Mouse (Mus musculus): ENCODE data around the gene Zhx3. TPM values are rescaled to one million over a fixed set of nuclear protein-coding genes. Genes with fewer than 3 reads are reported as not detected.

Zhx3 gene
- polyA plus RNA-seq, 1 experiment = 1.1 TPM

DNA sequence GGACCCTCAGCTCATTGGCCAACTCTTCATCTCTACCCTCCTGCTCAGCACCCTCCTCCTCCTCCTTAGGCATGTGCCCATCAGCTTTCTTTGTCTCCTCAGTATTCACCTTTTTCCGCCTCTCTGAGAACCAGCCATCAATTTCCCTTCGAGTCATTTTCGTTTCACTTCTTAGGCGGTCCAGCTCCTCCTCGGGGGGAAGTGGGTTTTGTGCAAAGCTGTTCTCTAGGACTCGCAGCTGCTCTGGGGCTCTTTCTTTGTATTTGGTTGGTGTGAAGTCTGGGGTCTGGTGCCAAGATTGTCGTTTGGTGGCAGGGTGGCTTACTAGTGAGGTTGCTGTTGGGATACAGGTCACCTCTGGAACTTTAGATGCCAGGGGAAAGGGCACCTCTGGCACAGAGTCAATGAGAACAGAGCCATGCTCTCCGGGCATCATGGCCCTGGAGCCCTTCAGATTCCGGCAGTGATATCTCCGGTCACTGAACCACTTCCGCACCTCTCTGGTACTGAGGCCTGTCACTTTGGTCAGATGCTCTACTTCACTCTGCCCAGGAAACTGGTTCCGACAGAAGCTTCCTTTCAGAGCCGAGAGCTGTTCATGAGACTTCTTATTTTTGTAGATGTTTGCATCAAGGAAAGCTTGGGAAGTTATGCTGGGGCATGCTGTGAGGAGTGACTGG, 92.5 kb downstream of the Zhx3 start:
- Histone ChIP-seq H3K9ac (ENCODE audit: low read depth, poor library complexity, severe bottlenecking) (no peak overlapping the region), H3K4me1 (ENCODE audit: control insufficient read depth, insufficient read depth, low read length) (no peaks in the 10 kb centered on the region)
- TF ChIP-seq EP300 (IDR thresholded peaks at IDR 0.05; ENCODE audit: insufficient read depth, low read depth, low read length) (no peak), POLR2A (IDR thresholded peaks at IDR 0.05; ENCODE audit: insufficient read depth, low read length) (no peak), CTCF (IDR thresholded peaks at IDR 0.05; ENCODE audit: low read depth, low read length) (no peak)

DNA sequence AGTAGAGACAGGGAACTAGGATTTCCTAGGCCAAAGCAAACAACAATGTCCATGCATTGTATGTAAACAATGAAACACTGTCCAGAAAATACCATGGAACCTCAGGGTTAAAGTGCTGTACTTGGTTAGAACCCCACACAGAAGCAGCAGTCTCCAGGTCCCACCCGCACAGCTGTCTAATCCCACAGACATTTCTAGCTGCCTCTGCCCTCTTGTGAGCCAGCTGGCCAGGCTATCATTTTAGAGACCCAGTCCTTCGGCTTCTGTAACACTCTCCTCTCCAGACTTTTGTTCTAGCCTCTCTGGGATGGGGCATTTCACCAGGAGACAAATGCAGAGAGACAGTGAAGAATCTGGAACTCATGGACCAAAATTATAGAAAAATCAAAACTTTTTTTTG, 94.8 kb downstream of the Zhx3 start:
- Histone ChIP-seq H3K27ac (ENCODE audit: insufficient read depth, low read length) (no peak overlapping the region), H3K4me1 (ENCODE audit: control insufficient read depth, insufficient read depth, low read length) (no peaks in the 10 kb centered on the region), H3K9ac (ENCODE audit: low read depth, poor library complexity, severe bottlenecking) (no peak overlapping the region), H3K4me3 (ENCODE audit: low read depth, low read length) (no peak overlapping the region), H3K9me3 (replicated peaks; ENCODE audit: control insufficient read depth, insufficient read depth, low read length, poor library complexity, severe bottlenecking) (peaks cover 3% of the 10 kb centered on the region; the same call in 1 of the 2 replicates), H3K27me3 (ENCODE audit: control insufficient read depth, insufficient read depth, low read length, poor library complexity, severe bottlenecking) (no peaks in the 10 kb centered on the region), H3K36me3 (ENCODE audit: control insufficient read depth, insufficient read depth, low read length, poor library complexity, severe bottlenecking) (no peaks in the 10 kb centered on the region)
- TF ChIP-seq EP300 (IDR thresholded peaks at IDR 0.05; ENCODE audit: insufficient read depth, low read depth, low read length) (no peak), CTCF (IDR thresholded peaks at IDR 0.05; ENCODE audit: low read depth, low read length) (no peak), POLR2A (IDR thresholded peaks at IDR 0.05; ENCODE audit: insufficient read depth, low read length) (no peak)

More for the DNA sequence above, 92.5 kb downstream of the Zhx3 start:
- Histone ChIP-seq H3K4me3 (ENCODE audit: low read depth, low read length) (no peak overlapping the region), H3K27me3 (ENCODE audit: control insufficient read depth, insufficient read depth, low read length, poor library complexity, severe bottlenecking) (no peaks in the 10 kb centered on the region), H3K9me3 (replicated peaks; ENCODE audit: control insufficient read depth, insufficient read depth, low read length, poor library complexity, severe bottlenecking) (peaks cover 3% of the 10 kb centered on the region; the same call in 1 of the 2 replicates), H3K27ac (ENCODE audit: insufficient read depth, low read length) (no peak overlapping the region), H3K36me3 (ENCODE audit: control insufficient read depth, insufficient read depth, low read length, poor library complexity, severe bottlenecking) (no peaks in the 10 kb centered on the region)

DNA sequence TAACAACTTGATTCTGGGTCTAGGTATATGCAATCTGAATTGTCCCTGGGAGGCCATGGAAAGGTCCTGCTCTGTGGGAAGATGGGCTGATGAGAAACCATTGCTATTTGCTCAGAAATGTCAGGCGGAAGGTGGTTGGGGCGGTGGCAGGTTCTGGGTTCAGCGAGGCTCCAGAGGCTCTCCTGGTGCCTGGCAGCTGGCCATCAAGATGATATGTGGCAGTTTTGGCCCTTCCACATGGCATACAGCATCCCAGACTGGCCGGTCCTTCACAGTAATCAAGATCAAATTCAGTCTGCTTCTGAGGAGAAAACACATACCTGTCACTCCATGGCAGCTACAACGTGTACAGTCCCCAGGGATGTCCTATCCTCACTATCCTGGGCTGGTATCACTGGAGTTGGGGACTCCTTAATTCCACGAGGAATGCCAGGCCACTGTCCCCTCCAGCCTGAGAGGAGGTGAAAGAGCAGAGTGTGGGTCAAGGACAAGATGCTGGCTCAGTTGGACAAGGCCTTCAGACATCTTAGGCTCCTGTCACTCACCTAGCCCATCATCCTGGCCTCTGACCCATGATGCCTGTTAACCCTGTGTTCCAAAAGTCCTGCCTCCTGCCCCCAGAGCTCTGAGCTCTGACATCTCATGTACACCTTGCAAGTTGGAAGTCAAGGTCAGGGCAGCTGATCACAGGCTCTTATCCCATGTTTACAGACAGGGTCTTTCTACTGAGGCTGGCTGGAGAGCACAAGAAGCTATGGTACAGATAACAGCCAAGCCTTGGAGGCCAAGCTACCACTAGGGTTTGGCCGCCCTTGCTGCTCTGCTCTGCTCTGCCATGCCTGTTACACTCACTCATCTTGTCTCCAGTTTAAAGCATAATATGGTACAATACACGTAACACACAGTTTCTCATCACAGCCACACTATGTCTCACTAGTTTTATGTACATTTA, 101.2 kb downstream of the Zhx3 start:
- no peak overlapping the region for H3K9ac ChIP-seq (ENCODE audit: low read depth, poor library complexity, severe bottlenecking)
- no peaks in the 10 kb centered on the region for H3K9me3 ChIP-seq (replicated peaks; ENCODE audit: control insufficient read depth, insufficient read depth, low read length, poor library complexity, severe bottlenecking)
- H3K4me1 ChIP-seq (ENCODE audit: control insufficient read depth, insufficient read depth, low read length) = no peaks in the 10 kb centered on the region
- TF ChIP-seq EP300 (IDR thresholded peaks at IDR 0.05; ENCODE audit: insufficient read depth, low read depth, low read length) (no peak), CTCF (IDR thresholded peaks at IDR 0.05; ENCODE audit: low read depth, low read length) (no peak)
- no peak overlapping the region for H3K27ac ChIP-seq (ENCODE audit: insufficient read depth, low read length)
- no peaks in the 10 kb centered on the region for H3K27me3 ChIP-seq (ENCODE audit: control insufficient read depth, insufficient read depth, low read length, poor library complexity, severe bottlenecking)
- no peak overlapping the region for H3K4me3 ChIP-seq (ENCODE audit: low read depth, low read length)
- no peaks in the 10 kb centered on the region for H3K36me3 ChIP-seq (ENCODE audit: control insufficient read depth, insufficient read depth, low read length, poor library complexity, severe bottlenecking)

DNA sequence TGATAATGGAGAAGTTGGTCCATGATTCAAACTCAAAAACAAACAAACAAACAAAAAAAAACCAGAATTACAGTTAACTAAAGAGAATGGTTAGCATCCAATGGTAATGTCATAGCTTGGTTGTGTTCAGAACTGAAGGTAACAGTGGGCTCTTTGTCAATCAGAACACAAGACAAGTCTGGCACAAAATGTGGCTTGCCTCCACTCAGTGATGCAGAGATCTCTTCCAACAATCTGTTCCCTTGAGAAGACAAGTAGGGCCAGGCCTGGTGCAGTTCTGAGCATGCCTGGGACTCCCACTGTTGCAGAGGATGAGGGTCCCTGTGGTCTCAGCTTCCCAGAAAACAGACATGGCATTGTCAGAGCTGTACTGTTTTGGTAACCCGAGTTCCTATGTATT, 101.9 kb downstream of the Zhx3 start:
- no peak for TF ChIP-seq POLR2A (IDR thresholded peaks at IDR 0.05; ENCODE audit: insufficient read depth, low read length)
- no peak for TF ChIP-seq EP300 (IDR thresholded peaks at IDR 0.05; ENCODE audit: insufficient read depth, low read depth, low read length)
- TF ChIP-seq CTCF (IDR thresholded peaks at IDR 0.05; ENCODE audit: low read depth, low read length) = no peak
- no peak overlapping the region for H3K4me3 ChIP-seq (ENCODE audit: low read depth, low read length)
- H3K9ac ChIP-seq (ENCODE audit: low read depth, poor library complexity, severe bottlenecking) = no peak overlapping the region
- H3K4me1 ChIP-seq (ENCODE audit: control insufficient read depth, insufficient read depth, low read length) = no peaks in the 10 kb centered on the region
- no peaks in the 10 kb centered on the region for H3K9me3 ChIP-seq (replicated peaks; ENCODE audit: control insufficient read depth, insufficient read depth, low read length, poor library complexity, severe bottlenecking)
- no peaks in the 10 kb centered on the region for H3K27me3 ChIP-seq (ENCODE audit: control insufficient read depth, insufficient read depth, low read length, poor library complexity, severe bottlenecking)
- H3K27ac ChIP-seq (ENCODE audit: insufficient read depth, low read length) = no peak overlapping the region
- H3K36me3 ChIP-seq (ENCODE audit: control insufficient read depth, insufficient read depth, low read length, poor library complexity, severe bottlenecking) = no peaks in the 10 kb centered on the region

DNA sequence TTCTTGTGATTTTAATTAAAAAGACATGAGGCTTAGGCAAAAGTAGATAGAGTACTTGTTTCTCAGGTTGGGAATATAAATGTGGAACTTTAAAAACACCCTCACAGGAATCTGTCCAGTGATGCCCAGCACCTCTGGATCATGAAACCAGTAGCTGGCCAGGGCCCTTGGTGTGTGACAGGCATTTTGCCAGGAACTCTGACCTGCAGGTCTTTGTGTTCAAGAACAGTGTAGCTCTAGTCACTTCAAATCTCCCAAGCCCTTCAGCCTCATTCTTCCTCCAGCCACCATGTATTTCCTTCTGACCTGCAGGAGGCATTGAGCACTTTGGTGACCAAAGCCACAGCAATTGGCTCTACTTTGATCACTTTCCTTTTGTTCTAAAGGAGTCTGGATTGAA, 102.4 kb downstream of the Zhx3 start:
- Histone ChIP-seq H3K27ac (ENCODE audit: insufficient read depth, low read length) (no peak overlapping the region), H3K27me3 (ENCODE audit: control insufficient read depth, insufficient read depth, low read length, poor library complexity, severe bottlenecking) (no peaks in the 10 kb centered on the region), H3K9me3 (replicated peaks; ENCODE audit: control insufficient read depth, insufficient read depth, low read length, poor library complexity, severe bottlenecking) (no peaks in the 10 kb centered on the region), H3K36me3 (ENCODE audit: control insufficient read depth, insufficient read depth, low read length, poor library complexity, severe bottlenecking) (no peaks in the 10 kb centered on the region), H3K4me3 (ENCODE audit: low read depth, low read length) (no peak overlapping the region), H3K9ac (ENCODE audit: low read depth, poor library complexity, severe bottlenecking) (no peak overlapping the region), H3K4me1 (ENCODE audit: control insufficient read depth, insufficient read depth, low read length) (no peaks in the 10 kb centered on the region)
- TF ChIP-seq POLR2A (IDR thresholded peaks at IDR 0.05; ENCODE audit: insufficient read depth, low read length) = no peak
- no peak for TF ChIP-seq EP300 (IDR thresholded peaks at IDR 0.05; ENCODE audit: insufficient read depth, low read depth, low read length)
- TF ChIP-seq CTCF (IDR thresholded peaks at IDR 0.05; ENCODE audit: low read depth, low read length) = no peak

DNA sequence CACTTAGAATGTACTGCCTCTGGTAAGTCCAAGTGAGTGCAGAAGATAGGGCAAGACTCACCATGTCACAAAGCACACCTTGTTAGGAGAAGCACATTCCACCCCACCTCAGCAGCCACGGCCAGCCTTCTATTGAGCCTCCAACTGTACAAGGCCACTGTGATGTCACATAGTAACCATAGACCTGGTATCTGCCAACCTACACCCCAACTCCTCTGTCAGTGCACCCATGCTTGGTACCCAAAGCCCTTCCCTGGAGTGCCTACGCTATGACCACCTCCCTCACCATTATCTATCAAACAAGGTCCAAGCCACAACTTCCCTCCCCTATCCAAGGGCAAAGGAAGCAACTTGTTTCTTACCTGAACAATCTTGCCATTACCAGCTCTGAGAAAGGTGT, 103.8 kb downstream of the Zhx3 start:
- Histone ChIP-seq H3K4me1 (ENCODE audit: control insufficient read depth, insufficient read depth, low read length) (no peaks in the 10 kb centered on the region), H3K9ac (ENCODE audit: low read depth, poor library complexity, severe bottlenecking) (no peak overlapping the region), H3K36me3 (ENCODE audit: control insufficient read depth, insufficient read depth, low read length, poor library complexity, severe bottlenecking) (no peaks in the 10 kb centered on the region), H3K4me3 (ENCODE audit: low read depth, low read length) (no peak overlapping the region), H3K27ac (ENCODE audit: insufficient read depth, low read length) (no peak overlapping the region), H3K9me3 (replicated peaks; ENCODE audit: control insufficient read depth, insufficient read depth, low read length, poor library complexity, severe bottlenecking) (no peaks in the 10 kb centered on the region), H3K27me3 (ENCODE audit: control insufficient read depth, insufficient read depth, low read length, poor library complexity, severe bottlenecking) (no peaks in the 10 kb centered on the region)
- TF ChIP-seq EP300 (IDR thresholded peaks at IDR 0.05; ENCODE audit: insufficient read depth, low read depth, low read length) = no peak
- no peak for TF ChIP-seq POLR2A (IDR thresholded peaks at IDR 0.05; ENCODE audit: insufficient read depth, low read length)
- TF ChIP-seq CTCF (IDR thresholded peaks at IDR 0.05; ENCODE audit: low read depth, low read length) = no peak
